8 mouse cellular contexts compared by ENCODE assay signal in the genomic region with DNA sequence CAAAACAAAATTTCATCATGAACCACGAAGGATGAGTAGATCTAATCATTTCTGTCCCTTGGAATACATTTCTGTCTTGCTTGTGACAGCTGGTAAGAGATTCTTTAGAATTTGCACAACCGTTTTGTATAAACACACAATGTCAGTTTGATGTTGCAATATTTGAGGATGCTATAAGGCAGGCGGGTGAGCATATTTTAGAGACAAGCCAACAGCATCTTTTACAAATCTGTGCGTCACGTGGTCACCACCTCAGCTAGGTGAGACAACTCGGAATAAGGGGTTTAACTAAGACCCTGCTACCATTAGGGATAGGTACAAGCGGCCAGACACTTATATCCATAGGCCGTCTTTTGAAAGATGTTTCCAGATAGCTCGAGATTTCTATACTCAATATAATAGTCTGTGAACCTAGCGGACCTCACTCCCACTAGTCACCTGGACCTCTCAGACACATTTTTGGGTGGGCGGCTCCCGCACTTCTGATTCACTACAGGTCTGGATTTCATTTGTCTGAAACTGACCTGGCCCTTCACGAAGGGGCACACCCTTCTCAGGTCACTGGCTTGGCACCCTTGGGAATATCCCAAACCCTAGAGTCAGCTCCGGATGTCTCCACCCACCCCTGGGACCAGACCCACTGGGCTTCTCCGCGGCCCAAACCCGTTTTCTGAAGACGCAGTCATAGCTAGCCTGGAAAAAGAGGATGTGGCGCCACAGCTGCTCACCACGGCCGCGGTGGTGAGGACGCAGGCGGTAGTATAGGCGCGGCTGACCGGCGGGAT. TPM values are rescaled to one million over a fixed set of nuclear protein-coding genes. Genes with fewer than 3 reads are reported as not detected.
DNase-seq lines count a peak whose midpoint lies in the region; ATAC-seq and TF ChIP-seq lines count a peak whose summit lies in the region.

No protein-coding gene starts in this region.

- H3K4me1 ChIP-seq in heart, embryonic 11.5 days (ENCODE audit: control insufficient read depth, insufficient read depth, low read length) = peaks cover 7% of the 10 kb centered on the region; the same call in 1 of the 2 replicates
- H3K4me1 ChIP-seq in embryonic fibroblast, embryonic 13.5 days (ENCODE audit: control insufficient read depth, insufficient read depth, low read length) = no peaks in the 10 kb centered on the region; the same call in 1 of the 2 replicates
- H3K4me1 ChIP-seq in limb, embryonic 15.5 days = peaks cover 25% of the 10 kb centered on the region

- 5% methylated on average over 28 of the region's 28 CpGs for WGBS in heart, embryonic 11.5 days (ENCODE audit: insufficient replicate concordance)
- WGBS in limb, embryonic 15.5 days = 5% methylated on average over 28 of the region's 28 CpGs

- peak overlapping the region; percentile 76 for H3K27ac ChIP-seq in heart, embryonic 11.5 days (ENCODE audit: low read depth, low read length)
- peak overlapping the region; percentile 45; the same call in 1 of the 2 replicates for H3K27ac ChIP-seq in embryonic fibroblast, embryonic 13.5 days (ENCODE audit: insufficient read depth, low read length)
- peak overlapping the region; percentile 82 for H3K27ac ChIP-seq in limb, embryonic 15.5 days

- peak overlapping the region; percentile 89 for H3K4me3 ChIP-seq in heart, embryonic 11.5 days (ENCODE audit: low read depth, low read length)
- H3K4me3 ChIP-seq in embryonic fibroblast, embryonic 13.5 days (ENCODE audit: insufficient read depth, low read length) = peak overlapping the region; percentile 87
- H3K4me3 ChIP-seq in limb, embryonic 15.5 days = peak overlapping the region; percentile 80

- DNase-seq in heart, postnatal 10 days = no peak
- peak; percentile 21 for DNase-seq in 3T3-L1 (ENCODE audit: low read depth, low spot score)
- no peak for DNase-seq in adrenal gland, adult 2 months
- no peak for DNase-seq in Muller cell, postnatal 12 days (ENCODE audit: inconsistent ontology term)

- no peaks in the 10 kb centered on the region for H3K27me3 ChIP-seq in heart, embryonic 11.5 days (ENCODE audit: control insufficient read depth, insufficient read depth, low read length)
- H3K27me3 ChIP-seq in limb, embryonic 15.5 days = no peaks in the 10 kb centered on the region

- H3K9ac ChIP-seq in heart, embryonic 11.5 days (ENCODE audit: low read depth, low read length) = peak overlapping the region; percentile 93
- H3K9ac ChIP-seq in limb, embryonic 15.5 days = peak overlapping the region; percentile 96

- peak; percentile 13; the same call in 1 of the 2 replicates for TF ChIP-seq POLR2A in embryonic fibroblast, embryonic 13.5 days (IDR thresholded peaks at IDR 0.05; ENCODE audit: low read depth, low read length)

- peak overlapping the region; percentile 80 for H3K4me2 ChIP-seq in heart, embryonic 11.5 days
- H3K4me2 ChIP-seq in limb, embryonic 15.5 days = peak overlapping the region; percentile 64

- peak; percentile 9; the same call in 1 of the 2 replicates for ATAC-seq in heart, embryonic 11.5 days (replicated peaks; ENCODE audit: insufficient number of reproducible peaks, low FRiP score, low TSS enrichment)
- peak; percentile 1; the same call in 1 of the 2 replicates for ATAC-seq in limb, embryonic 15.5 days (ENCODE audit: insufficient number of reproducible peaks, low FRiP score, low TSS enrichment, low read depth)
- no peak for ATAC-seq in monocyte, adult 5-6 weeks (replicated peaks; ENCODE audit: insufficient number of reproducible peaks, low FRiP score, low TSS enrichment, poor library complexity, severe bottlenecking)

- intact Hi-C loops in heart, postnatal 10 days (cut with DNase I) = loop anchor here (2.0 kb wide), 1 partner anchor 14 kb away; a partner anchor contains a TSS

- H3K9me3 ChIP-seq in heart, embryonic 11.5 days (replicated peaks; ENCODE audit: control insufficient read depth, low read length) = no peaks in the 10 kb centered on the region
- no peaks in the 10 kb centered on the region for H3K9me3 ChIP-seq in limb, embryonic 15.5 days

- H3K36me3 ChIP-seq in heart, embryonic 11.5 days (ENCODE audit: control insufficient read depth, insufficient read depth, low read length) = peaks cover 8% of the 10 kb centered on the region; the same call in 1 of the 2 replicates
- peaks cover 16% of the 10 kb centered on the region for H3K36me3 ChIP-seq in limb, embryonic 15.5 days

- TF ChIP-seq CTCF in embryonic fibroblast, embryonic 13.5 days (IDR thresholded peaks at IDR 0.05; ENCODE audit: borderline replicate concordance, insufficient read depth, low read length) = no peak

RNA-seq across cellular contexts. Expression of a gene that starts 0.8 kb away (rescaled TPM):
- polyA plus RNA-seq in heart, embryonic 11.5 days (2014; fragmentation: Nextera tagmentation; extraction: Ambion mirVana) = 27.4 and 28.0 TPM in 2 replicates
- total RNA-seq in heart, postnatal 10 days (2021) = 1 to 10 TPM; 9.0 to 9.5 TPM
- polyA plus RNA-seq in embryonic fibroblast, embryonic 13.5 days (2011; ENCODE audit: insufficient read length, low read depth, missing spikeins) = 33.1 and 35.2 TPM in 2 replicates
- 40.8 and 43.3 TPM in 2 replicates for polyA plus RNA-seq in limb, embryonic 15.5 days (2015; fragmentation: Nextera tagmentation; extraction: Ambion mirVana)
- total RNA-seq in monocyte, adult 5-6 weeks (2017) = 11.7 to 25.6 TPM (median 16.2 TPM) in 3 replicates
- 10 to 100 TPM; 16.8 to 22.5 TPM for total RNA-seq in adrenal gland, adult 2 months (2021)
- polyA plus RNA-seq in adrenal gland, adult 2 months (2012; rRNA removed) = 0.71 and 1.2 TPM in 2 replicates

RNA-seq across cellular contexts. Expression of a gene that starts 1.0 kb away (rescaled TPM):
- polyA plus RNA-seq in heart, embryonic 11.5 days (2014; fragmentation: Nextera tagmentation; extraction: Ambion mirVana) = 34.7 and 34.8 TPM in 2 replicates
- 10 to 100 TPM; 21.4 to 29.0 TPM for total RNA-seq in heart, postnatal 10 days (2021)
- polyA plus RNA-seq in embryonic fibroblast, embryonic 13.5 days (2011; ENCODE audit: insufficient read length, low read depth, missing spikeins) = 68.2 and 74.5 TPM in 2 replicates
- polyA plus RNA-seq in limb, embryonic 15.5 days (2015; fragmentation: Nextera tagmentation; extraction: Ambion mirVana) = 49.6 and 51.4 TPM in 2 replicates
- total RNA-seq in monocyte, adult 5-6 weeks (2017) = 33.0 to 43.9 TPM (median 42.5 TPM) in 3 replicates
- total RNA-seq in adrenal gland, adult 2 months (2021) = 10 to 100 TPM; 81.4 to 86.1 TPM
- 8.4 and 9.1 TPM in 2 replicates for polyA plus RNA-seq in adrenal gland, adult 2 months (2012; rRNA removed)

RNA-seq across cellular contexts. Expression of a gene that starts 14.4 kb away (rescaled TPM):
- polyA plus RNA-seq in heart, embryonic 11.5 days (2014; fragmentation: Nextera tagmentation; extraction: Ambion mirVana) = 15.6 and 20.5 TPM in 2 replicates
- total RNA-seq in heart, postnatal 10 days (2021) = 10 to 100 TPM; 14.9 to 17.6 TPM
- polyA plus RNA-seq in embryonic fibroblast, embryonic 13.5 days (2011; ENCODE audit: insufficient read length, low read depth, missing spikeins) = 33.1 and 38.4 TPM in 2 replicates
- polyA plus RNA-seq in limb, embryonic 15.5 days (2015; fragmentation: Nextera tagmentation; extraction: Ambion mirVana) = 15.9 and 17.1 TPM in 2 replicates
- 11.4 to 25.4 TPM (median 19.8 TPM) in 3 replicates for total RNA-seq in monocyte, adult 5-6 weeks (2017)
- 10 to 100 TPM; 20.4 to 35.6 TPM for total RNA-seq in adrenal gland, adult 2 months (2021)
- polyA plus RNA-seq in adrenal gland, adult 2 months (2012; rRNA removed) = 28.0 and 46.2 TPM in 2 replicates

RNA-seq across cellular contexts. Expression of a gene that starts 14.7 kb away (rescaled TPM):
- 20.0 and 26.6 TPM in 2 replicates for polyA plus RNA-seq in heart, embryonic 11.5 days (2014; fragmentation: Nextera tagmentation; extraction: Ambion mirVana)
- total RNA-seq in heart, postnatal 10 days (2021) = 1 to 10 TPM; 1.7 to 2.0 TPM
- 5.8 and 17.6 TPM in 2 replicates for polyA plus RNA-seq in embryonic fibroblast, embryonic 13.5 days (2011; ENCODE audit: insufficient read length, low read depth, missing spikeins)
- 151 and 165 TPM in 2 replicates for polyA plus RNA-seq in limb, embryonic 15.5 days (2015; fragmentation: Nextera tagmentation; extraction: Ambion mirVana)
- total RNA-seq in monocyte, adult 5-6 weeks (2017) = 1.1 TPM in 1 of 3 replicates, not detected in the others
- total RNA-seq in adrenal gland, adult 2 months (2021) = 10 to 100 TPM in 1 of 2 experiments, 1 to 10 TPM in 1; 7.8 to 13.8 TPM
- polyA plus RNA-seq in adrenal gland, adult 2 months (2012; rRNA removed) = 7.4 and 9.2 TPM in 2 replicates

RNA-seq across cellular contexts. Expression of a gene that starts 35.8 kb away (rescaled TPM):
- polyA plus RNA-seq in heart, embryonic 11.5 days (2014; fragmentation: Nextera tagmentation; extraction: Ambion mirVana) = 270 and 274 TPM in 2 replicates
- total RNA-seq in heart, postnatal 10 days (2021) = 100 to 1,000 TPM; 208 to 214 TPM
- polyA plus RNA-seq in embryonic fibroblast, embryonic 13.5 days (2011; ENCODE audit: insufficient read length, low read depth, missing spikeins) = 163 and 168 TPM in 2 replicates
- 197 and 200 TPM in 2 replicates for polyA plus RNA-seq in limb, embryonic 15.5 days (2015; fragmentation: Nextera tagmentation; extraction: Ambion mirVana)
- total RNA-seq in monocyte, adult 5-6 weeks (2017) = 7.7 to 23.8 TPM (median 11.4 TPM) in 3 replicates
- 100 to 1,000 TPM; 209 to 250 TPM for total RNA-seq in adrenal gland, adult 2 months (2021)
- polyA plus RNA-seq in adrenal gland, adult 2 months (2012; rRNA removed) = 901 and 1,116 TPM in 2 replicates

Comparison
In these comparisons a context has a peak if more than half of its experiments do, and no peak if none do; other contexts are left out.
1. RNA of a gene that starts 0.8 kb away (polyA plus RNA-seq): 40.8 to 43.3 TPM in limb, embryonic 15.5 days, 33.1 to 35.2 TPM in embryonic fibroblast, embryonic 13.5 days and 27.4 to 28.0 TPM in heart, embryonic 11.5 days; 0.71 to 1.2 TPM in adrenal gland, adult 2 months; every median in the first group is over 10 times any median in the second.
2. Peak in every context shown above with its lines, with median percentiles within 50 percentile points of each other: H3K27ac ChIP-seq and H3K4me3 ChIP-seq.